Mouse (Mus musculus): Measurements from ENCODE around the gene Marco.

Marco gene

GRCm38 (mm10) chr1:120504924-120505323 is at the start of gene Marco:
TSS of gene Marco (minus strand) at chr1:120505024.
- DNase-seq (ENCODE audit: low spot score in 2 of 2): no peak

GRCm38 (mm10) chr1:120539506-120540029 is 34.7 kb upstream of the Marco start:
- no peak for DNase-seq (ENCODE audit: low spot score in 2 of 2)

- no peak for DNase-seq (ENCODE audit: low spot score in 2 of 2)
Observed at GRCm38 (mm10) chr1:120536998-120537397, 32.2 kb upstream of the Marco start.

GRCm38 (mm10) chr1:120535919-120536318 is 31.1 kb upstream of the Marco start:
- DNase-seq (ENCODE audit: low spot score in 2 of 2): no peak

GRCm38 (mm10) chr1:120532321-120532916 is 27.6 kb upstream of the Marco start:
- DNase-seq (ENCODE audit: low spot score in 2 of 2): peak in 1 of 2 experiments; percentile 31

GRCm38 (mm10) chr1:120531770-120532169 is 26.9 kb upstream of the Marco start:
- DNase-seq (ENCODE audit: low spot score in 2 of 2): no peak

GRCm38 (mm10) chr1:120529881-120530280 is 25.1 kb upstream of the Marco start:
- DNase-seq (ENCODE audit: low spot score in 2 of 2): no peak

GRCm38 (mm10) chr1:120517618-120518017 is 12.8 kb upstream of the Marco start:
- DNase-seq (ENCODE audit: low spot score in 2 of 2): peak in 1 of 2 experiments; percentile 22

GRCm38 (mm10) chr1:120510311-120510710 is 5.5 kb upstream of the Marco start:
- DNase-seq (ENCODE audit: low spot score in 2 of 2): no peak

- no peak for DNase-seq (ENCODE audit: low spot score in 2 of 2)
Observed at GRCm38 (mm10) chr1:120508976-120509375, 4.2 kb upstream of the Marco start.

- peak in 1 of 2 experiments; percentile 22 for DNase-seq (ENCODE audit: low spot score in 2 of 2)
Observed at GRCm38 (mm10) chr1:120504046-120504710, 646 bp downstream of the Marco start.

GRCm38 (mm10) chr1:120501496-120501895 is 3.3 kb downstream of the Marco start:
- DNase-seq (ENCODE audit: low spot score in 2 of 2): peak in 1 of 2 experiments; percentile 38

- DNase-seq (ENCODE audit: low spot score in 2 of 2): no peak
Observed at GRCm38 (mm10) chr1:120498036-120498435, 6.8 kb downstream of the Marco start.

GRCm38 (mm10) chr1:120480937-120481336 is 23.9 kb downstream of the Marco start:
- DNase-seq (ENCODE audit: low spot score in 2 of 2): no peak

GRCm38 (mm10) chr1:120474825-120475224 is 30.0 kb downstream of the Marco start:
- DNase-seq (ENCODE audit: low spot score in 2 of 2): no peak

- DNase-seq (ENCODE audit: low spot score in 2 of 2): peak; percentile 9 to 65
Observed at GRCm38 (mm10) chr1:120468891-120469290, 35.9 kb downstream of the Marco start.

- DNase-seq (ENCODE audit: low spot score in 2 of 2): peak in 1 of 2 experiments; percentile 20
Observed at GRCm38 (mm10) chr1:120467323-120467722, 37.5 kb downstream of the Marco start.

GRCm38 (mm10) chr1:120466751-120467150 is 38.1 kb downstream of the Marco start:
- no peak for DNase-seq (ENCODE audit: low spot score in 2 of 2)

- no peak for DNase-seq (ENCODE audit: low spot score in 2 of 2)
Observed at GRCm38 (mm10) chr1:120459032-120459431, 45.8 kb downstream of the Marco start.

- no peak for DNase-seq (ENCODE audit: low spot score in 2 of 2)
Observed at GRCm38 (mm10) chr1:120458524-120458923, 46.3 kb downstream of the Marco start.

GRCm38 (mm10) chr1:120451486-120452270 is 53.1 kb downstream of the Marco start:
- no peak for DNase-seq (ENCODE audit: low spot score in 2 of 2)

- no peak for DNase-seq (ENCODE audit: low spot score in 2 of 2)
Observed at GRCm38 (mm10) chr1:120449662-120450061, 55.2 kb downstream of the Marco start.

Measured in spleen, postnatal 10 days (tissue).